Mouse (Mus musculus): ENCODE data around the gene Dock6.

- TF ChIP-seq POLR2A (IDR thresholded peaks at IDR 0.05; ENCODE audit: control insufficient read depth, low read depth, low read length) (no peak), CTCF (IDR thresholded peaks at IDR 0.05; ENCODE audit: control insufficient read depth, insufficient read depth, insufficient replicate concordance, low read depth, low read length) (no peak)
Observed at GRCm38 (mm10) chr9:21889229-21889628, 36.8 kb upstream of the Dock6 start.
